Mouse (Mus musculus) layer of hippocampus, adult 9-11 months (tissue): ENCODE data around the gene Dr1.
"Not testable (repeated sequence)": the region's sequence is repeated elsewhere in the genome, so short reads cannot be mapped to it uniquely, and the experiment has no call there.

ENCODE experiments used
- DNase-seq: peaks from one replicate; pipeline ENCODE4 v3.0.0; 2022

Gene Dr1

GRCm38 (mm10) chr5:108268127-108269062, at the start of gene Dr1:
Dr1 (plus strand) TSS chr5:108268897.
- peak; percentile 85 for DNase-seq

DNA sequence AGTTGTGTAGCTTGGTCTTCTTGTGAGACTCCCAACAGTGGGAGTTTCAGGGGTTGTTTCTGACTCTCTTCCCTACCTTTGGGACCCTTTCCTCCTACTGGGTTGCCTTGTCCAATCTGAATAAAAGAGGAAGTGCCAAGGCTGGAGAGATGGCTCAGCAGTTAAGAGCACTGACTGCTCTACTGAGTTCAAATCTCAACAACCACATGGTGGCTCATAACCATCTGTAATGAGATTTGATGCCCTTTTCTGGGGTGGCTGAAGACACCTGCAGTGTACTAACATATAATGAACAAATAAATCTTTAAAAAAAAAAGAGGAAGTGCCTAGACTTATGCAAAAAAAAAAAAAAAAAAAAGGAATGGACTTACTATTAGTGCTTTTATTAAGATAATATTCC, 44.6 kb upstream of the Dr1 start:
- no peak for DNase-seq

DNA sequence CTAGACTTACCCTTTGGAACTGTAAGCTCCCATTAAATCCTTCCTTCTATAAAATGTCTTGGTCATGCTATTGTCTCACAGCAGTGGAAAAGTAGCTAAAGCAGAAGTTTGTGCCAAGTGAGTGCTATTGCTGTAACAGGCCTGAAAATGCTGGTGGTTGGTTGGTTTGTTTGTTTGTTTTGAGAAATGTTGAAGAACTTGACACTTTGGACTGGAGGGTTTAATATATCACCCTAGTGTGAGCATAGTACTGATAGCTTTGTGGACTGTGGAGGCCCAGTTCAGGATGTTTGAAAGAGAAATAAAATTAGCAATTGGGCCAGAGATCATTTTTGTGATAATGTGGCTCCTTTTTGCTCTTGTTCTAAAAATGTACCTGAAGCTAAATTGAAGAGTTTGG, 42.5 kb upstream of the Dr1 start:
- no peak for DNase-seq

DNA sequence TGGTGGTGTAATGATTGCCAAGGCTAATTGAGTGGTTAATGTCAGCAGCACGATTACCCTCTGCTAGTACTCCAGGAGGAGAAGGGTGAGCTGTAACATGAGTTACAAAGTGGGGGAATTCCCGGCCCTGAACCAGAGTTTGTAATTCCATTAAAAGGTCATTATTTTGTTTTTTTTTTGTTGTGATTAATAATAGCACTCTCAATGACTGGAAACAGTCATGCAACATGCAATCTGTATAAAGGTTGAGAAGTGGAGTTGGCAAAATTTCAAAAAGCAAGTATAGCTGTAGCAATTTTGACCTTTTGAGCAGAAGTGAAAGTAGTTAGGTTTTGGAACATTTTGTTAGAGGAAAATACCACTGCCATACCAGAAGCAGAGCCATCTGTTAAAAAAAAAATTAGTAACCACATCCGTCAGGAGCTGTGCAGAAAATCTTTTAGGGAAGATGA, 22.4 kb upstream of the Dr1 start:
- DNase-seq: peak; percentile 7

DNA sequence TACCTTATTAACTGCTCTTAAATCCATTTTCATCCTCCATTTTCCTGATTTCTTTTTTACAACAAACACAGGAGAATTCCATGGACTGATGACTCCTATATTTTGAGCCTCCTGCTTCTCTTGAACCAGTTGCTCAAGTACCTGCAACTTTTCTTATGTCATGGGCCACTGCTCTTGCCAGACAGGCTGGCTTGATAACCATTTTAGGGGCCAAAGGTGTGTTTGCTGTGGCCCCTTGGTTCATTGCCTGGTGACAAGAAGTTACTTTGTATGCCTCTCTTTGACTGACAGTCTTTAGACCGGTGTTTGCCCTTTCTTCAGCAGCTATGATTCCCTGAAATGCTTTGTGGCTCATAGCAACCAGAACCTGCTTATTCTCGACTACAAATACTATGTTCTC, 18.7 kb upstream of the Dr1 start:
- no peak for DNase-seq

DNA sequence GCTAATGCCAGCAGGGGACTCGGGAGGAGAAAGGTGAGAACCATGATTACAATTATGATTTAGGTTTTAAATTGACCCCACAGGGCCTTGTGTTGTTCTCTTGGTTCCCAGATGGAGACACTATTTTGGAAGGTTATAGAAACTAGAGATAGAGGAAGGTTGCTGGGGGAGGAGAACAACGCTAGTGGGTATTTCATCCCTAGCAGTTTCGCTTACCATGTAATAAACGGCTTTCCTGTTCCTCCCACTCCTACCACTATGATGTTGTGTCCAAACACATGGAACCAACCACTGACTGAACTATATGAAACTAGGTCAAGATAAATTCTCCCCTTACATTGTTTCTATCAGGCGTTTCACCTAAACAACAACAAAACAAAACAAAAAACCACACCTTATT, 13.4 kb upstream of the Dr1 start:
- DNase-seq: no peak

DNA sequence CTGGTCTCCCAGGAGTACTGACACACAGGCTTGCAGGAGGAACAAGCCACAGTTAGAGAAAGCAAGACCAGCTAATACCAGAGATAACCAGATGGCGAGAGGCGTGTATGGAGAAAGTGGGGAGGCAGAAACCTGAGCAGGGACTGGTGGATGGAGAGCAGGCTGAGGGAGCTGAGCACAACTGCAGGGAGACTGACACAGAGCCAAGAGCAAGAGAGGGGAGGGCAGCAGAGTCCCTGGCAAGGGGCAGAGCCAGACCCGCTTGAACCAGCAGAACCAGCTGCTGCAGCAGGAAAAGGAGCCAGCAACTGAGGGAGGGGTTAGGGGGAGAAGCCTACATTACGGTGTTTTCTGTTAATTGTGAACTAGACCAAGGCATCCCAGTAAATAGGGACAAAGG, 6.0 kb upstream of the Dr1 start:
- peak; percentile 66 for DNase-seq

DNA sequence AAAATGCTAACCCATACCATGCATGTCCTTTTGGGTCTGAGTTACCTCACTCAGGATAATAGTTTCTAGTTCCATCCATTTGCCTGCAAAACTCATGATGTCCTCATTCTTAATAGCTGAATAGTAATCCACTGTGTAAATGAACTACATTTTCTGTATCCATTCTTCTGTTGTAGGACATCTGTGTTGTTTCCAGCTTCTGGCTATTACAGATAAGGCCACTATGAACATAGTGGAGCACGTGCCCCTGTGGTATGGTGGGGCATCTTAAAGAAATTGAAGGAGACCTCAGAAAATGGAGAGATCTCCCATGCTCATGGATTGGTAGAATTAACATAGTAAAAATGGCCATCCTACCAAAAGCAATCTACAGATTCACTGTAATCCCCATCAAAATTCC, 4.9 kb upstream of the Dr1 start:
- DNase-seq: not testable (repeated sequence)

DNA sequence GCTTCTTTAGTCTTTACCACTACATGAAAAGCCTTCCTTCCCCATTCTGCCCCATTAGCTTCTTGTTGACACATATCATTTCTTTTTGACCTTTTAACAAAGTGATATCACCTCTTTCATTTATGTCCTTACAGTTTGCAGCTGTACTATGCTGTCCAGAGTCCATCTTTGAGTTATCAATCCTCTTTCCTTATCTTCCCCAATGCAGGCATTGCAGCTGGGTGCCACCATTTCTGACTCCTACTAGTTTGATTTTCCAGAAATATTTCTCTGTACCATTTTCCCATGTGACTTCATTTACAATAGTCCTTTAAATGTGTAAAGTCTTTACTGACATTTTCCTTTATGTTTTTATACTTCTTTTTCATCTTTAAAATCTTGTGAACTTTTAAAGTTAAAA, 1.7 kb upstream of the Dr1 start:
- no peak for DNase-seq

DNA sequence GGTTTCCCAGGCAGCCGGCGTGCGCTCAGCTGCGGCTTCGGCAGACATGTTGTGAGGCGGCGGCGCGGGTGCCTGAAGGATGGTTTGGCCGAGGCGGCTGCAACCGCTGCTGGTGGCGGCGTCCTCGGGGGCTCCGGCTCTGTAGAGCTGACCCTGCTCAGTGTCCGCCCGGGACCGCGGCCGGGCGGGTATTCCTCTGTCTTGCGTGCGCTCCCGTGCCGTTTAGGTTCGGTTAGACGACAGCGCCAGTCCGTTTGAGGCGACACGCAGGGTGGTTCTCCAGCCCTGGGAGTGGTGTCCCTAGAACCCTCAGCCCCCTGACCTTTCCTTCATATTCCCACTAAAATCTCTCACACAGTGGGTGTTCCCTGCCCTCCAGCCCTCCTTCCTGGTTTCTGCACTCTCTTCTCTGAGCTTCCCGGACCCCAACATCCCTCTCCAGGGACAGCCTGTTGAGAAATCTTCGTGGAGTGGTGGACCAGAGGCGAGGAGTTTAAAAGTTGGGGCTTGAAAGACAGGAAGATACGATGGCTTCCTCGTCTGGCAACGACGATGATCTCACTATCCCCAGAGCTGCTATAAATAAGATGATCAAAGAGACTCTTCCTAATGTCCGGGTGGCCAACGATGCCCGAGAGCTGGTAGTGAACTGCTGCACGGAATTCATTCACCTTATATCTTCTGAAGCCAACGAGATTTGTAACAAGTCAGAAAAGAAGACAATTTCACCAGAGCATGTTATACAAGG, 540 bp downstream of the Dr1 start:
- no peak for DNase-seq

- DNase-seq: no peak
Observed at GRCm38 (mm10) chr5:108269811-108270151, 1.1 kb downstream of the Dr1 start.

- no peak for DNase-seq
Observed at GRCm38 (mm10) chr5:108270415-108270814, 1.7 kb downstream of the Dr1 start.

- DNase-seq: not testable (repeated sequence)
Observed at GRCm38 (mm10) chr5:108271345-108271744, 2.6 kb downstream of the Dr1 start.

GRCm38 (mm10) chr5:108286957-108287356, 18.3 kb downstream of the Dr1 start:
- no peak for DNase-seq

GRCm38 (mm10) chr5:108301567-108301966, 32.9 kb downstream of the Dr1 start:
- no peak for DNase-seq

- peak; percentile 92 for DNase-seq
Observed at GRCm38 (mm10) chr5:108312224-108313064, 43.7 kb downstream of the Dr1 start, which contains the start of gene Pigg. Pigg (plus strand) TSS chr5:108312609.

GRCm38 (mm10) chr5:108313065-108313860, 44.6 kb downstream of the Dr1 start:
- no peak for DNase-seq
